Mouse (Mus musculus): ENCODE results near the gene Gper1.

The Gper1 gene

GRCm38 (mm10) chr5:139423026-139423865 is at the start of gene Gper1:
Gene Gper1, plus strand, starts transcription at chr5:139423151.
- no peak for DNase-seq (ENCODE audit: low read depth, low spot score)

GRCm38 (mm10) chr5:139373889-139374444 is 49.0 kb upstream of the Gper1 start:
- no peak for DNase-seq (ENCODE audit: low read depth, low spot score)

GRCm38 (mm10) chr5:139374841-139375240 is 48.1 kb upstream of the Gper1 start:
- no peak for DNase-seq (ENCODE audit: low read depth, low spot score)

GRCm38 (mm10) chr5:139377468-139378270 is 45.3 kb upstream of the Gper1 start, which contains the start of gene Gpr146:
Gene Gpr146, plus strand, starts transcription at chr5:139377697.
- DNase-seq (ENCODE audit: low read depth, low spot score), result peak; percentile 75

GRCm38 (mm10) chr5:139378271-139378556 is 44.7 kb upstream of the Gper1 start:
- no peak for DNase-seq (ENCODE audit: low read depth, low spot score)

- DNase-seq (ENCODE audit: low read depth, low spot score), result no peak
These were observed 43.8 kb upstream of the Gper1 start for GRCm38 (mm10) chr5:139378986-139379629.

GRCm38 (mm10) chr5:139379771-139380384 is 43.1 kb upstream of the Gper1 start:
- DNase-seq (ENCODE audit: low read depth, low spot score), result no peak

GRCm38 (mm10) chr5:139380385-139381248 is 42.3 kb upstream of the Gper1 start:
- peak; percentile 87 for DNase-seq (ENCODE audit: low read depth, low spot score)

- DNase-seq (ENCODE audit: low read depth, low spot score), result peak; percentile 94
These were observed 41.1 kb upstream of the Gper1 start for GRCm38 (mm10) chr5:139381586-139382513.

- peak; percentile 95 for DNase-seq (ENCODE audit: low read depth, low spot score)
These were observed 40.2 kb upstream of the Gper1 start for GRCm38 (mm10) chr5:139382760-139383159.

- no peak for DNase-seq (ENCODE audit: low read depth, low spot score)
These were observed 39.7 kb upstream of the Gper1 start for GRCm38 (mm10) chr5:139383234-139383633.

- peak; percentile 63 for DNase-seq (ENCODE audit: low read depth, low spot score)
These were observed 38.4 kb upstream of the Gper1 start for GRCm38 (mm10) chr5:139384531-139384930.

GRCm38 (mm10) chr5:139386047-139386446 is 36.9 kb upstream of the Gper1 start:
- no peak for DNase-seq (ENCODE audit: low read depth, low spot score)

- no peak for DNase-seq (ENCODE audit: low read depth, low spot score)
These were observed 35.4 kb upstream of the Gper1 start for GRCm38 (mm10) chr5:139387329-139388194.

- DNase-seq (ENCODE audit: low read depth, low spot score), result no peak
These were observed 34.8 kb upstream of the Gper1 start for GRCm38 (mm10) chr5:139388195-139388570.

- DNase-seq (ENCODE audit: low read depth, low spot score), result no peak
These were observed 34.0 kb upstream of the Gper1 start for GRCm38 (mm10) chr5:139388694-139389675.

- DNase-seq (ENCODE audit: low read depth, low spot score), result no peak
These were observed 33.3 kb upstream of the Gper1 start for GRCm38 (mm10) chr5:139389676-139390061.

All from CD4-positive helper T cell, adult 2 months (primary cell).